9 mouse cellular contexts compared by ENCODE assay signal in genomic region chr7:16639028-16639427, GRCm38 (mm10). TPM values are rescaled to one million over a fixed set of nuclear protein-coding genes. Genes with fewer than 3 reads are reported as not detected.
DNase-seq lines count a peak whose midpoint lies in the region; ATAC-seq and TF ChIP-seq lines count a peak whose summit lies in the region.
"Had no signal": no experiment of that assay in that cellular context is flagged by ENCODE, and none has a peak within 500 bp of the region (broad histone marks: within the 10 kb centered on the region; RNA-seq: fewer than 3 reads in every experiment).

No protein-coding gene starts in this region.

- H3K36me3 ChIP-seq in midbrain, postnatal 0 days (ENCODE audit: insufficient read depth, low read length), result no peaks in the 10 kb centered on the region
- H3K36me3 ChIP-seq in midbrain, embryonic 10.5 days, result no peaks in the 10 kb centered on the region

- H3K9ac ChIP-seq in midbrain, postnatal 0 days (replicated peaks; ENCODE audit: low read length, poor library complexity, severe bottlenecking), result no peak overlapping the region

- no peak for ATAC-seq in midbrain, postnatal 0 days (ENCODE audit: low FRiP score)
- ATAC-seq in inflammation-experienced regulatory T-cells, adult 6 months, result no peak

- intact Hi-C loops in gastrocnemius, postnatal 14 days (cut with DNase I; ENCODE audit: low total_unique reads), result no loop called here
- intact Hi-C loops in left cerebral cortex, adult 2 months (cut with DNase I), result no loop called here

- no peaks in the 10 kb centered on the region for H3K27me3 ChIP-seq in midbrain, postnatal 0 days (ENCODE audit: insufficient read depth, low read length)
- H3K27me3 ChIP-seq in midbrain, embryonic 10.5 days (ENCODE audit: low read depth, poor library complexity, severe bottlenecking), result no peaks in the 10 kb centered on the region

- H3K27ac ChIP-seq in midbrain, postnatal 0 days (ENCODE audit: low read depth, low read length), result no peak overlapping the region
- H3K27ac ChIP-seq in midbrain, embryonic 10.5 days (replicated peaks), result no peak overlapping the region
- H3K27ac ChIP-seq in left cerebral cortex, adult 2 months, result no peak overlapping the region

- no peak overlapping the region for H3K4me2 ChIP-seq in midbrain, postnatal 0 days (ENCODE audit: low read depth, low read length, poor library complexity, severe bottlenecking)

- no peaks in the 10 kb centered on the region for H3K4me1 ChIP-seq in midbrain, postnatal 0 days (ENCODE audit: insufficient read depth, low read length)
- H3K4me1 ChIP-seq in midbrain, embryonic 10.5 days, result 0 out of 2 replicates have a peak, but pooled peaks cover under 1% of the 10 kb centered on the region

- no peak for TF ChIP-seq CTCF in midbrain, postnatal 0 days (IDR thresholded peaks at IDR 0.05)
- no peak for TF ChIP-seq CTCF in left cerebral cortex, adult 2 months (IDR thresholded peaks at IDR 0.05)

- H3K9me3 ChIP-seq in midbrain, postnatal 0 days (ENCODE audit: low read length), result no peaks in the 10 kb centered on the region
- H3K9me3 ChIP-seq in midbrain, embryonic 10.5 days (replicated peaks), result no peaks in the 10 kb centered on the region

- H3K4me3 ChIP-seq in midbrain, postnatal 0 days (ENCODE audit: low read depth, low read length), result no peak overlapping the region
- no peak overlapping the region for H3K4me3 ChIP-seq in midbrain, embryonic 10.5 days
- H3K4me3 ChIP-seq in left cerebral cortex, adult 2 months, result no peak overlapping the region

- WGBS in midbrain, postnatal 0 days, result 63% methylated on average over 3 of the region's 3 CpGs
- WGBS in midbrain, embryonic 10.5 days, result 92% methylated on average over 3 of the region's 3 CpGs

- DNase-seq in cerebellum, adult 9-11 months, result peak; percentile 40
- DNase-seq in cerebellum, adult 11 months, result no peak
- DNase-seq in midbrain, postnatal 0 days (ENCODE audit: low spot score), result peak; percentile 88
- DNase-seq in midbrain, embryonic 10.5 days (ENCODE audit: low spot score), result no peak
- DNase-seq in gastrocnemius, postnatal 14 days, result peak; percentile 84
- DNase-seq in lung, postnatal 36 days, result peak; percentile 29
- no peak for DNase-seq in left cerebral cortex, adult 2 months (ENCODE audit: extremely low spot score in 1 of 2, low spot score in 2 of 2)

RNA-seq across cellular contexts. Expression of gene Arhgap35, which starts 24.2 kb away (rescaled TPM):
- 157 and 177 TPM in 2 replicates for total RNA-seq in midbrain, postnatal 0 days (2014; rRNA removed)
- 25.3 and 26.9 TPM in 2 replicates for polyA plus RNA-seq in midbrain, postnatal 0 days (2015; fragmentation: Nextera tagmentation; extraction: Ambion mirVana)
- polyA plus RNA-seq in midbrain, embryonic 10.5 days (2016; fragmentation: Nextera tagmentation; extraction: Ambion mirVana), result 25.4 and 31.0 TPM in 2 replicates
- 10 to 100 TPM; 18.8 to 23.1 TPM for total RNA-seq in gastrocnemius, postnatal 14 days (2021)
- 100 to 1,000 TPM; 138 to 140 TPM for total RNA-seq in left cerebral cortex, adult 2 months (2021)
- polyA plus RNA-seq in inflammation-experienced regulatory T-cells, adult 6 months (2017; shearing (Covaris generic)), result 1 to 10 TPM; 1.4 to 3.9 (median 2.5) TPM

RNA-seq across cellular contexts. Expression of gene Ceacam15, which starts 36.5 kb away (rescaled TPM):
- total RNA-seq in midbrain, postnatal 0 days (2014; rRNA removed), result not detected in 2 replicates
- polyA plus RNA-seq in midbrain, postnatal 0 days (2015; fragmentation: Nextera tagmentation; extraction: Ambion mirVana), result not detected in 2 replicates
- polyA plus RNA-seq in midbrain, embryonic 10.5 days (2016; fragmentation: Nextera tagmentation; extraction: Ambion mirVana), result 0.10 TPM in 1 of 2 replicates, not detected in the other
- not detected for total RNA-seq in gastrocnemius, postnatal 14 days (2021)
- not detected for total RNA-seq in left cerebral cortex, adult 2 months (2021)
- 1 to 10 TPM in 2 of 3 experiments, not detected in 1; 1.3 TPM for polyA plus RNA-seq in inflammation-experienced regulatory T-cells, adult 6 months (2017; shearing (Covaris generic))
- polyA plus RNA-seq: limb, embryonic 11.5 days had no signal

Comparison
In these comparisons a context has a peak if more than half of its experiments do, and no peak if none do; other contexts are left out.
1. DNase-seq: peak in cerebellum, adult 9-11 months (single experiment), midbrain, postnatal 0 days (single experiment), gastrocnemius, postnatal 14 days (single experiment) and lung, postnatal 36 days (single experiment); none in cerebellum, adult 11 months (single experiment), midbrain, embryonic 10.5 days (single experiment) and left cerebral cortex, adult 2 months (0 of 2).